Mouse (Mus musculus) spleen, postnatal 10 days (tissue): Measurements from ENCODE around the gene Fbxl12.

ENCODE experiments used
- DNase-seq, 2 experiments: peaks; one replicate each; pipeline ENCODE4 v3.0.0; 2021 to 2022; ENCODE audit warnings: low spot score in 2 of 2

The Fbxl12 gene

DNA sequence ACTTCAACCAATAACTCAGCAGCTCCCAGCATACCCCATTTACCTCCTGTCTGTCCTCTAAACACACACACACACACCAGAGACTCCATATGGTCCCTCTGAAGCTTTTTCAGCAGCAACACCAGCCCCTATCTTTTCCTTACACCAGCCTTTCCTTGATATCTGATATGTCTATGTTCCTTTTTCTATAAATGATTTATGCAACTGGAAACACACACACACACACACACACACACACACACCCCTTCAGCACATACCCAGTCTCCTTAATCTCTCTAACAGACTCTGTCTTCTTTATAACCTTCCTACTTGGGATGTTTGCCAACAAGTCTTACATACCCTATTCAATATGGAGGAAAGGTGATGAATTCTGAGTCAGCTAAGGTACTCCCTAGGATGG lies 73.5 kb downstream of the Fbxl12 start:
- DNase-seq: no peak
